Mouse (Mus musculus): Measurements from ENCODE around the gene Plaur.

The Plaur gene

GRCm38 (mm10) chr7:24446697-24447340 lies 15.5 kb upstream of the Plaur start:
- DNase-seq = no peak

- no peak for DNase-seq
Observed at GRCm38 (mm10) chr7:24448782-24449517, 13.3 kb upstream of the Plaur start.

- no peak for DNase-seq
Observed at GRCm38 (mm10) chr7:24450585-24451017, 11.7 kb upstream of the Plaur start.

GRCm38 (mm10) chr7:24451855-24452311 lies 10.4 kb upstream of the Plaur start, which contains the start of gene Irgc1:
TSS of gene Irgc1 (minus strand) at chr7:24452297.
- no peak for DNase-seq

GRCm38 (mm10) chr7:24454199-24454598 lies 8.1 kb upstream of the Plaur start:
- DNase-seq = no peak

GRCm38 (mm10) chr7:24455726-24456125 lies 6.6 kb upstream of the Plaur start:
- no peak for DNase-seq

- DNase-seq = no peak
Observed at GRCm38 (mm10) chr7:24457726-24458370, 4.4 kb upstream of the Plaur start.

GRCm38 (mm10) chr7:24459440-24459839 lies 2.8 kb upstream of the Plaur start:
- no peak for DNase-seq

GRCm38 (mm10) chr7:24459843-24460242 lies 2.4 kb upstream of the Plaur start:
- DNase-seq = no peak

- DNase-seq = no peak
Observed at GRCm38 (mm10) chr7:24461376-24462051, 770 bp upstream of the Plaur start.

GRCm38 (mm10) chr7:24466835-24467234 lies 4.6 kb downstream of the Plaur start:
- no peak for DNase-seq

- DNase-seq = no peak
Observed at GRCm38 (mm10) chr7:24467886-24468285, 5.6 kb downstream of the Plaur start.

GRCm38 (mm10) chr7:24469126-24469525 lies 6.8 kb downstream of the Plaur start:
- no peak for DNase-seq

- no peak for DNase-seq
Observed at GRCm38 (mm10) chr7:24470356-24470755, 8.1 kb downstream of the Plaur start.

GRCm38 (mm10) chr7:24472442-24472841 lies 10.2 kb downstream of the Plaur start:
- DNase-seq = no peak

- peak; percentile 46 for DNase-seq
Observed at GRCm38 (mm10) chr7:24472937-24473336, 10.7 kb downstream of the Plaur start.

GRCm38 (mm10) chr7:24473913-24474529 lies 11.7 kb downstream of the Plaur start:
- DNase-seq = peak; percentile 51

GRCm38 (mm10) chr7:24474811-24475506 lies 12.7 kb downstream of the Plaur start:
- peak; percentile 42 for DNase-seq

GRCm38 (mm10) chr7:24476338-24476737 lies 14.1 kb downstream of the Plaur start:
- DNase-seq = no peak

- DNase-seq = no peak
Observed at GRCm38 (mm10) chr7:24476856-24477255, 14.6 kb downstream of the Plaur start.

- DNase-seq = no peak
Observed at GRCm38 (mm10) chr7:24478911-24479310, 16.6 kb downstream of the Plaur start.

- DNase-seq = no peak
Observed at GRCm38 (mm10) chr7:24479685-24480084, 17.4 kb downstream of the Plaur start.
